Mouse (Mus musculus) stomach, embryonic 14.5 days (tissue): ENCODE results near the gene Bbs9. TPM values are rescaled to one million over a fixed set of nuclear protein-coding genes. Genes with fewer than 3 reads are reported as not detected.

Source experiments
- ATAC-seq: fragments of 200-750 bp; cut with Nextera tagmentation; 2 replicates; pipeline ENCODE4 v1.8.0; 2017; ENCODE audit warnings: low read depth, moderate TSS enrichment; ENCODE audit not compliant: insufficient number of reproducible peaks, insufficient read depth, low FRiP score
- H3K27ac ChIP-seq: fragments of 300-500 bp; sonication (generic); 2 replicates; pipeline ENCODE4 v1.5.1; 2014; ENCODE audit warnings: mild to moderate bottlenecking, low read length, moderate library complexity, mixed read lengths
- H3K27me3 ChIP-seq: fragments of 300-500 bp; sonication (generic); 2 replicates; pipeline ENCODE4 v1.6.1; 2014; ENCODE audit warnings: low read length, control low read depth, mixed read lengths; ENCODE audit not compliant: control insufficient read depth, insufficient read depth
- H3K36me3 ChIP-seq: fragments of 300-500 bp; sonication (generic); 2 replicates; pipeline ENCODE4 v1.6.1; 2014; ENCODE audit warnings: mild to moderate bottlenecking, control low read depth, low read length, moderate library complexity, mixed read lengths; ENCODE audit not compliant: control insufficient read depth, insufficient read depth
- H3K4me1 ChIP-seq: fragments of 300-500 bp; sonication (generic); 2 replicates; pipeline ENCODE4 v1.6.1; 2014; ENCODE audit warnings: low read length, control low read depth, mixed read lengths; ENCODE audit not compliant: control insufficient read depth, insufficient read depth
- H3K4me2 ChIP-seq: fragments of 300-500 bp; sonication (generic); replicated peaks from 2 replicates; pipeline ENCODE4 v1.6.1; 2014; ENCODE audit warnings: low read depth, low read length, control low read depth
- H3K4me3 ChIP-seq: fragments of 300-500 bp; sonication (generic); 2 replicates; pipeline ENCODE4 v1.5.1; 2014; ENCODE audit warnings: low read depth, low read length, control low read depth
- H3K9ac ChIP-seq: fragments of 300-500 bp; sonication (generic); replicated peaks from 2 replicates; pipeline ENCODE4 v1.6.1; 2014; ENCODE audit warnings: low read depth, mild to moderate bottlenecking, control low read depth, low read length, moderate library complexity, mixed read lengths
- H3K9me3 ChIP-seq: fragments of 300-500 bp; sonication (generic); 2 replicates; pipeline ENCODE4 v1.6.1; 2016; ENCODE audit warnings: low read depth, low read length, control low read depth; ENCODE audit not compliant: control insufficient read depth
- WGBS: fragments of 180-500 bp; shearing (Covaris S2); extraction: QIAGEN DNeasy Blood & Tissue Kit; methylation state at CpG from one replicate; pipeline ENCODE4 v1.1.7; 2014; 5-methylcytosine and 5-hydroxymethylcytosine counted together
- polyA plus RNA-seq: library from polyadenylated mRNA; unstranded; fragments of >200 nt; fragmentation: Nextera tagmentation; extraction: Ambion mirVana; gene quantifications from 2 replicates; pipeline ENCODE4 v1.2.1, GENCODE M21; 2014

Gene Bbs9
- polyA plus RNA-seq, 1 experiment from 2014 or later: 16.0 TPM

- no peaks in the 10 kb centered on the region for H3K27me3 ChIP-seq
- H3K27ac ChIP-seq: no peak overlapping the region
- H3K4me3 ChIP-seq: no peak overlapping the region
- no peaks in the 10 kb centered on the region for H3K9me3 ChIP-seq
- H3K4me2 ChIP-seq: no peak overlapping the region
- no peak overlapping the region for H3K9ac ChIP-seq
- peaks cover 6% of the 10 kb centered on the region; the same call in 1 of the 2 replicates for H3K4me1 ChIP-seq
- 65% methylated on average over 8 of the region's 8 CpGs for WGBS
- no peak for ATAC-seq
- no peaks in the 10 kb centered on the region for H3K36me3 ChIP-seq
Measured at GRCm38 (mm10) chr9:22824910-22825309, 349.4 kb downstream of the Bbs9 start.

DNA sequence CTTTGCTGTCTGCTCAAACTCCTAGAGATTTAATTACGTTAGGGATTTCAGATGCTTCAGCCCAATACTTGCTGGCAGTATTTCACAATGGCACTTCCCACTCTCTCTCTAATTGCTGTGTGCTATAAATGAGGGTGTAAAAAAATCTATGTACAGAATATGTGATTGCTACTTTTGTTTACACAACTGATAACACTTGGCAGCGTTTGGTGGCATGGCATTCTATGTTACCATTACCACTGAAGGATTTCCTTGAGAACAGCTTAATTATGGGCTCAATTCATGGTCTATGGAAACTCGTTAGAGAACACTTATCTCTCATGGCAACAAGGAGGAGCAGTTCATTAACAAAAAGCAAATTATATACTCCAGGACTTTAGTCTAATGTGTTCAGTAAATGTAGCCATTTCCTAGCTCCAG lies 351.1 kb downstream of the Bbs9 start:
- H3K9ac ChIP-seq: no peak overlapping the region
- no peak for ATAC-seq
- no peak overlapping the region for H3K27ac ChIP-seq
- no peaks in the 10 kb centered on the region for H3K36me3 ChIP-seq
- no peaks in the 10 kb centered on the region for H3K27me3 ChIP-seq
- no peaks in the 10 kb centered on the region for H3K4me1 ChIP-seq
- H3K9me3 ChIP-seq: no peaks in the 10 kb centered on the region
- 64% methylated on average over 3 of the region's 3 CpGs for WGBS
- H3K4me3 ChIP-seq: no peak overlapping the region
- H3K4me2 ChIP-seq: no peak overlapping the region

- Histone ChIP-seq H3K9me3 (no peaks in the 10 kb centered on the region), H3K27ac (no peak overlapping the region), H3K9ac (no peak overlapping the region), H3K4me2 (no peak overlapping the region), H3K4me1 (no peaks in the 10 kb centered on the region), H3K4me3 (no peak overlapping the region), H3K36me3 (no peaks in the 10 kb centered on the region), H3K27me3 (no peaks in the 10 kb centered on the region)
- ATAC-seq: no peak
- WGBS: 49% methylated on average over 2 of the region's 2 CpGs
Measured at GRCm38 (mm10) chr9:22827176-22827770, 351.8 kb downstream of the Bbs9 start.

- ATAC-seq: no peak
- no peak overlapping the region for H3K27ac ChIP-seq
- 74% methylated on average over 21 of the region's 21 CpGs for WGBS
- no peaks in the 10 kb centered on the region for H3K36me3 ChIP-seq
- H3K9ac ChIP-seq: no peak overlapping the region
- H3K4me2 ChIP-seq: no peak overlapping the region
- no peak overlapping the region for H3K4me3 ChIP-seq
- H3K9me3 ChIP-seq: no peaks in the 10 kb centered on the region
- H3K4me1 ChIP-seq: no peaks in the 10 kb centered on the region
- H3K27me3 ChIP-seq: no peaks in the 10 kb centered on the region
Measured at GRCm38 (mm10) chr9:22829212-22829960, 353.9 kb downstream of the Bbs9 start.

- no peak overlapping the region for H3K9ac ChIP-seq
- no peak for ATAC-seq
- no peaks in the 10 kb centered on the region for H3K36me3 ChIP-seq
- no peak overlapping the region for H3K4me2 ChIP-seq
- WGBS: 89% methylated on average over 1 of the region's 1 CpGs
- 0 out of 2 replicates have a peak, but pooled peaks cover 2% of the 10 kb centered on the region for H3K4me1 ChIP-seq
- H3K4me3 ChIP-seq: no peak overlapping the region
- H3K9me3 ChIP-seq: no peaks in the 10 kb centered on the region
- no peaks in the 10 kb centered on the region for H3K27me3 ChIP-seq
- no peak overlapping the region for H3K27ac ChIP-seq
Measured at GRCm38 (mm10) chr9:22834994-22835512, 359.5 kb downstream of the Bbs9 start.

DNA sequence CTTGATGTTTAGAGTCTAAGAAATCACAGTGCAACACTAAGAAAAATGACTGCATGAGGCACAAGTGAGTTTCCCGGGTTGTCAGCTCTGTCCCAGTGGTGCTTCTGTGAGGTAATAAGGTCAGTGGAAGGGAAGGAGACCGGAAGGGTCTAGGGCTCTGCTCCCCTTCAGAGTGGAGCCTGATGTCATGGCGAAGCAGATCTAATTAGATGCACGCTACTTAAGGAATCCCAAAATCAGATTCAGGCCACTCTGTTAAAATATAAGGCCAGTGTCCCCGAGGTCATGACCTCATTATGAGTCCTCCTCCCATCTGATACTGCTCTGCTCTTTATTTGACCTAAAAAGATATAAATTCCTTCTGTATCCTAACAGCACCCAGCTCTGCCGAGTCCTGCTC lies 361.5 kb downstream of the Bbs9 start:
- no peak for ATAC-seq
- Histone ChIP-seq H3K4me3 (no peak overlapping the region), H3K36me3 (no peaks in the 10 kb centered on the region), H3K9ac (no peak overlapping the region), H3K27me3 (no peaks in the 10 kb centered on the region), H3K4me1 (0 out of 2 replicates have a peak, but pooled peaks cover 2% of the 10 kb centered on the region), H3K27ac (no peak overlapping the region), H3K9me3 (no peaks in the 10 kb centered on the region), H3K4me2 (no peak overlapping the region)
- WGBS: 52% methylated on average over 6 of the region's 6 CpGs

- ATAC-seq: no peak
- H3K4me2 ChIP-seq: no peak overlapping the region
- no peaks in the 10 kb centered on the region for H3K36me3 ChIP-seq
- 0 out of 2 replicates have a peak, but pooled peaks cover 2% of the 10 kb centered on the region for H3K4me1 ChIP-seq
- no peak overlapping the region for H3K27ac ChIP-seq
- no peaks in the 10 kb centered on the region for H3K9me3 ChIP-seq
- no peaks in the 10 kb centered on the region for H3K27me3 ChIP-seq
- H3K4me3 ChIP-seq: no peak overlapping the region
- H3K9ac ChIP-seq: no peak overlapping the region
- WGBS: 33% methylated on average over 4 of the region's 4 CpGs
Measured at GRCm38 (mm10) chr9:22837702-22838210, 362.2 kb downstream of the Bbs9 start.

GRCm38 (mm10) chr9:22846048-22846447 lies 370.5 kb downstream of the Bbs9 start:
- WGBS: 91% methylated on average over 2 of the region's 2 CpGs
- no peak for ATAC-seq
- H3K4me2 ChIP-seq: no peak overlapping the region
- H3K9me3 ChIP-seq: no peaks in the 10 kb centered on the region
- H3K27ac ChIP-seq: no peak overlapping the region
- H3K4me1 ChIP-seq: no peaks in the 10 kb centered on the region
- H3K9ac ChIP-seq: no peak overlapping the region
- H3K36me3 ChIP-seq: no peaks in the 10 kb centered on the region
- H3K27me3 ChIP-seq: no peaks in the 10 kb centered on the region
- H3K4me3 ChIP-seq: no peak overlapping the region
